Mouse (Mus musculus): ENCODE results near the gene Ptgr1.

The Ptgr1 gene

DNA sequence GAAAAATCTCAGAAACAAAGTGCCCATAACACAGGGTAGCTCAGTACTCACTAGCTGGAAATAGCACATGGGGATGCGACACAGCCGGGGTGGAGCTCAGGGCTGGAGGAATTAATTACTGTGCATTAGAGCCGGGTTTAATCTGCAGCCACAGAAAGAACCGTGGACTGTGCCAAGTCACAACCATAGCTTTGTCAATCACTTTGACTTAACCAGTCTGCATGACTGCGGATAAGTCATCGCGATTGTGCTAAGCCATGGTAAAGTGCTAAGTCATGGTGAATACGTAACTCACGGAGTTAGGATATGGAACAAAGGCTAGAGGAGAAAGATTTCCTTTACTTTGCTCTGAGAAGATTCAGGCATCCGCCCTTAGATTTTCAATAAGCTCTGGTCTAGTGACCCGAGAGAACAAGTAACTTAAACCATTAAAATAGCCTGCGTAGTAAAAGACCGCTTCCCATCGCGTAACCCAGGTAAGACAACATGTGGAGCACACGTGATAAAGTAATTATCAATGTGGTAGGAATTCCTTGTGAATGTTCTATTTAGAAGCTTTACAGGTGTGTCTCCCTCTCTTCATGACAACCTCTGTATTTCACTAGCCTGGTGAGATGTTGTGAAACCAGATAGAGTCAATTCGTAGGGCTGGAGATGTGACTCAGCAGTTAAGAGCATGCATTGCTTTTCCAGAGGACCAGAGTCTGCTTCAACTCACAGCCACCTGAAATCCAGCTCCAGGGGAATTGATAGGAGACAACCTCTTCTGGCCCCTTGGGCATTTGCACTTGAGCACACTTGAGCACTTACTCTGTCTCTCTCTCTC lies 3.9 kb upstream of the Ptgr1 start:
- no peak for DNase-seq (ENCODE audit: low spot score)

DNA sequence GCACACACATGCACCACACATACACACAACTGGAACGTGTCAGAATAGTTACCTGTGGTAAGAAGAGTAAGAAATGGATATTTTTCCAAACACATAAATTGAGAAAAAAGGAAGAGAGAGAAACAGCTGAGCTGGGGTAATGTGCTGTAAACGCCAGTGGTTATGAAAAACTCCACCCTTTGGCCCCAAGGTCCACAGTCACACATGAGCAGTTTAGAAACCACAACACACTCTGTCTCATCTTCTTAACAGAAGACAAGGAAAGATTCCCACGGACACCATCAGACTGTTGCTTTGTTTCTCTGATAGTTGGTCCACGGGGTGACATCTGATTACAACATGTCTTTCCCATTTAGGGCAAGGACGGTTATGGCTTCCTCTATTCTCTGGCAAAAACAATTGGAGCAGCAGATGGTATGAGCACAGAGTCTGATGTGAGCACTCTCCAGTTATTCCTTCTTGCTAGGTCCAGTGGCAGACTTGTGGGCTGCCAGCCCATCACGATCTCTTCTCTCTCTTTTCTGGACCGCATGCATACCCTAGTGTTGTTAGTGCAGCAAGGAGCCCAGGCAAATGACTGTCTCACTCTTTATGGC lies 2.5 kb upstream of the Ptgr1 start:
- no peak for DNase-seq (ENCODE audit: low spot score)

DNA sequence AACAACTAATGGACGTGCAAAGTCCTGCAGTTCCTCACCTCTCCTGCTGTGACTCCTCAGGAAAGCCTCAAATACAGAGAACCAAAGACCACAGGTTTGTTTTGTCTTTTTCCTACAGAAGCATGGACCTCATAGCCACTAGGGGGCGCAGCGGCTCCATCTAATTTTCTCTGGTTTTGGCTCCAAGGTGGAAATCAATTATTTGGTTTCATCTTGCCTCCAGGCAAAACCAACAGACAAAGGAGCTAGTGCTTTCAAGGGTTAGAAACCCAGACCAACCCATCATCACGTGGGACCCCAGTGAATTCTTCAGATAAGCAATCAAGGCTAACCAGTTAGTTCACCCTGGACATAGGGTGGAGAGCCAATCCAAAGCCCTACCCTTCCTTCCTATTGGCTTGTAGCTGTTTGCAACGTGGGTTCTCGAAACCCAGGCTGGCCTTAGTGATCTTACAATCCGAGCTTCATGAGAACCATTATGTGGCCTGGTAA lies 1.7 kb downstream of the Ptgr1 start:
- peak; percentile 88 for DNase-seq (ENCODE audit: low spot score)

DNA sequence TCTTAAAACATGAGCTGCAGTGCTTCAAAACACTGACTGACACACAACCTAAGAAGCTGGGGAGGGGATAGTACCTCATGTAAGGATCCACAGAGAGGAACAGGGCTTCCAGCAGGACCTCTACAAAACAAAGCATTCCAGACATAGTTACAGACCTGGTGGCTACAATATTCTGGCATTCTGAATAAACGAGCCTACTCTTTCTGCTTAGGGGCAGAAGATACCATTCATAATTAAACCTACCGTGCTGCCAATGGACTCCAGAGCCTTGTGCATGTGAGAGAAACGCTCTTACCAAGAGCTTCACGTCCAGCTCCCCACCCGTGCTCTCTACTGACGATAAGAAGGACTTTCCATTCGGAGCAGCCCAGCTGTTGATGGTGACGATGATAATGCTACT lies 4.1 kb downstream of the Ptgr1 start:
- no peak for DNase-seq (ENCODE audit: low spot score)

DNA sequence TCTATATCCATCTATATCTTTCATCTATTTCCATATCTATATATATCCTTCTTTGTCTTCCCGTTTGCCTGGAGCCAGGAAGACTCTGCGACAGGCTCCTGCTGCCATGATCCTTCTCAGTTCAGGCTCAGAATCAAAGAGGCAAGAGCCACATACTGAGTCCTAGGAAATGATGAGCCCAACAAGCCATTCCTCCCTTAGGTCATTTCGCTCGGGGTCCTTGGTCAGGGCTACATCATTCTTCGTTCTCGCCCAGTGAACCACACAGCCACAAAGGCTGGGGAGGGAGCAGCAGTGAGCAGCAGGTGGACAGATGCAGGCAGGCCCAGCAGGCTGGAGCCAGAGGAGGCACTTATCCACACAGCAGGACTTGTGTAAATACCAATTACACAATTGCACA lies 5.5 kb downstream of the Ptgr1 start:
- no peak for DNase-seq (ENCODE audit: low spot score)

DNA sequence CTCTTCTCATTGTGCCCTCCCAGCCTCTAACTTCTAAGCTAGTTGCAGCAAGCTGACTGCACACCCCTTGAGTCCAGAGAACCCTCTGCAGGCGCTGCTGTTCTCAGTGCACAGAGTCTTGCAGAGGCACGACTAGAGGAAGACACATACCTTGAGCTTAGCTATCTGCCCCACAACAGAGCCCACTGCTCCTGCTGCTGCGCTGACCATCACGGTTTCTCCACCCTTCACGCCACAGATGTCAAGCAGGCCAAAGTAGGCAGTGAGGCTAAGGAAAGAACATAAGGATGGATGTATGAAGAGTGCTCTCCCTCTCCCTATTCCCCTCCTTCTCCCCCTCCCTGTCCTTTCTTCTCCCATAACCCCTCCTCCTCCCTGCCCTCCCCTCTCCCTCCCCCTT lies 11.2 kb downstream of the Ptgr1 start:
- DNase-seq (ENCODE audit: low spot score), result no peak

DNA sequence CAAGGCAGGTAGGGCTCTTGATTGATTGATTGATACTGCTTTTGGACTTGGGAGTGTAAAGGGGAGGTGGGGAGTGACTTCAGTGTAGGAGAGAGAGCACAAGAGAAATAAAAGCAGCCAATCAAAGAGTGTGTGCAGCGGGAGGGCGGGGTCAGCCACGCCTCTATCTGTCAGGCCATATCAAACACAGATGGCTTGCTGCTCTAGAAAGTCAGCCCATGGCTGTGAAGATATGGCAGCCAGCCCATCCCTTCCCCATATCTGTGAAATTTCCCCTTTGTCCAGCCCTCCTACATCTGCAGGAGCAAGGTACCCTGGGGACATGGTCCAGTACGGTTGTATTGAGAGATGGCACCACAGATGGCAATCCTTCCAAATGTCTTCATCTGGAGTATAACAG lies 16.2 kb downstream of the Ptgr1 start:
- DNase-seq (ENCODE audit: low spot score), result no peak

DNA sequence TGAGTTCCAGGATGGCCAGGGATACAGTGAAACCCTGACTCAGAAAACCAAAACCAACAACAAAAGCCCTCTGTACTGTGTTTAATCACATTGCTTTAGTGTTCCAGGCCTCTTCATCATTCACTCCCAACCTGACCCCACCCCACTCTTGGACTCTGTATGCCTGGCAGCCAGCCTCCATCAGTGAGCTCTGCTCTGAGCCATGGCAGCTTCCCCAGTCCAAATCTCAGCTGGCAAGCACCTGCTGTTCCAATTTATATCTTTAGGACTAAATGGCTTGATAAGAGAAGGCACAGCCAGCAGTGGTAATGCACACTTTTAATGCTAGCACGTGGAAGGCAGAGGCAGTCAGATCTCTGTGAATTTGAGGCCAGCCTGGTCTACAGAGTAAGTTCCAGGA lies 21.8 kb downstream of the Ptgr1 start:
- DNase-seq (ENCODE audit: low spot score), result no peak

DNA sequence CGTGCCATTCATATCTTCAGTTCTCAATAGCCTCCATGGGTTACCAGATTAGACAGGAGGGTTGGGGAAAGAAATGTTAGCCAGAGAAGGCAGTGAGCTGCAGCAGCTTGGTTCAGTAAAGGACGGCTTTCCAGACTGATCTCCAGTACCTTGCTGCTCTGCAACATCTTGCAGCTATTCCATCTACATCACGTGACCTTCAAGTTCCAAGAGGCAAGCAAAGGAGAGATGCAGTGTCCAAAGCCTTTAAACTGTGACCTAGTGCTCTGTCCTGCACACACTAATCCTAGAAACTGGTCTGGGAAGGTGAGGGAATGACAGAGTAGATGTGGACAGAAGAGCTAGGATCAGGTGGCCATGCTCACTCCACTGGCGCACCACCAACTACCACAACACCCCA lies 23.6 kb downstream of the Ptgr1 start:
- DNase-seq (ENCODE audit: low spot score), result no peak

DNA sequence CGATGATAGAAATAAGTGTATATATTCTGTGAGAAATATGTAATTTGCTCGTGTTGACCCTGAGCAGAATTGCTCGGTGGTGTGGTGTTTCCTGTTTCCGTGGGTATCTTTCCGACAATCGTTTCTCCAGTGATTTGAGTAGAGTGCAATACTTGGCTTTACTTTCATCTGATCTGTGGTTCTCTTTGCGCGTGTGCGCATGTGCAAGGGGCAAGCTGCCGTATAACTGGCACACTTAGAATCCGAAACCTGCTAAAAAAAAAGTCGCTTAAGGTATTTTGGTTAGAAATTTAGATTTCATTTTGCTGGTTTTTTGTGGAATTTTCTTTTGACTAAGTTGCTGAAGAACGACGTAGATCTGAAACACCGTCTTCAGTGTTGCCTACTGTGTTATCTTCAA lies 25.2 kb downstream of the Ptgr1 start:
- DNase-seq (ENCODE audit: low spot score), result no peak

DNA sequence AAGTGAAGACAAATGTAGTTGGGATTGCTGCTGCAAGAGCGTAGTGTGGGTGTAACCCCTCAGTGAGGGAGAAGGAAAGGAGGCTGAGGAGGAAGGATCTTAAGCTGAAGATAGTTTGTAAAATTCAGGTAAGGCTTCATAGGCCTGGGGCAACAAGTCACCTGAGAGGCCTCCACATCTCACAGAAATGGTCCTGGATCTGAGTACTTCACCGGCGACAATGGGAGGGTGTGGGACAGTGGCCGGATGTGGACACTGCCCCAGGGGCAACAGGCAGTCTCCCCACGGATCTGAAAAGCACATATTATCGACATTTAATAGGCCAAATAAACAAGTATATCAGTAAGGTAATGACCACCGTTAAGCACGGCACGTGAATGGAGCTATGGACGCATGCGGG lies 34.3 kb downstream of the Ptgr1 start:
- no peak for DNase-seq (ENCODE audit: low spot score)

DNA sequence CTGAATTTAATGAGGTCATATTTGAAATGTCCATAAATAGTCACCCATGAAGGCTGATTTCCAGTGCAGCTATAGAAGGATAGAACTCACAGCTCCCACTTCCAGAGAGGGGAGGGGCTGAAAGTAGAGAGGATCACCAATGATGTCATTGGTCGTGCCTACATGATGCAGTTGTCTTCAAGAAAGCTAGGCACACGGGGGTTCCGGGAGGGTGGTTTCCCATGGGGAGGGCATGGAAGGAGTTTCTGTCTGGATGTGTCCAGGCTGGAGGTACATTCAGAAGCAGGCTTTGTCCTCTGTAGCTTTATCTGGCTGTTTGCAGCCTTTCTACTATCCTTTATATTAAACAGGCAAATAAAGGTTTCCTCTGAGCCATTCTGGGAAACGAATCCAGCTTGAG lies 38.5 kb downstream of the Ptgr1 start:
- no peak for DNase-seq (ENCODE audit: low spot score)

DNA sequence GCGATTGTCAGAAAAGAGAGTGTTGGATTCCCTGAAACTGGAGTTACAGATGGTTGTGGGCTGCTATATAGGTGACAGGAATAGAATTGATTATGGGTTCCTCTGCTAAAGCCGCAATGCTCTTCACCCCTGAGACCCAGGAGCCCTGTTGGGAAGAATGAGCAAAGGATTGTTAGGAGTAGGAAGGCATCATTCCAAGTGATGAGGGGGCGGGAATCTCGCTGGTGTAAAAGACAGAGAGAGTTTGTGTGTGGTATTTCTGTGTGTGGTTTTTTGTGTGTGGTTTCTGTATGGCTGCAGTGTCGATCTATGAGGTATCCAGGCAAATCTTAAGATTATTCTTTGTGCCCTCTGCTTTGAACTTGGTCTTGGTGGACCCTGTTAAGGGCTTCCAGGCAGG lies 42.2 kb downstream of the Ptgr1 start:
- DNase-seq (ENCODE audit: low spot score), result no peak

DNA sequence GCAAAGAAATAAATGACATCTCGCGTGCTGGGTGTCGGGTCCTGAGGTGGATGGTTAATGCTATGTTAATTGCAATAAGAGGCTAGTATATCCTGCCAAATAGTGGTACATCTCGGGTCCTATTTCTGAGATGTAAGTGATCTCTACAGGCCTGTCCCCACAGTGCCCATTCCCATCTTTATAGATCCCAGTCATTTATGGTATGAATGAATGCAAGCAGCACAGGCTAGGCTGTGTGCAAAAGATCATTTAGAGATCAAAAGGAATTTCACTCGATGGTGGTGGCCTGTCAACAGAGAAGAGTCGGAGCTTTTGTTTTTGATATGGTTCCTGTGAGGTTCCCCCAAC lies 42.7 kb downstream of the Ptgr1 start:
- no peak for DNase-seq (ENCODE audit: low spot score)

DNA sequence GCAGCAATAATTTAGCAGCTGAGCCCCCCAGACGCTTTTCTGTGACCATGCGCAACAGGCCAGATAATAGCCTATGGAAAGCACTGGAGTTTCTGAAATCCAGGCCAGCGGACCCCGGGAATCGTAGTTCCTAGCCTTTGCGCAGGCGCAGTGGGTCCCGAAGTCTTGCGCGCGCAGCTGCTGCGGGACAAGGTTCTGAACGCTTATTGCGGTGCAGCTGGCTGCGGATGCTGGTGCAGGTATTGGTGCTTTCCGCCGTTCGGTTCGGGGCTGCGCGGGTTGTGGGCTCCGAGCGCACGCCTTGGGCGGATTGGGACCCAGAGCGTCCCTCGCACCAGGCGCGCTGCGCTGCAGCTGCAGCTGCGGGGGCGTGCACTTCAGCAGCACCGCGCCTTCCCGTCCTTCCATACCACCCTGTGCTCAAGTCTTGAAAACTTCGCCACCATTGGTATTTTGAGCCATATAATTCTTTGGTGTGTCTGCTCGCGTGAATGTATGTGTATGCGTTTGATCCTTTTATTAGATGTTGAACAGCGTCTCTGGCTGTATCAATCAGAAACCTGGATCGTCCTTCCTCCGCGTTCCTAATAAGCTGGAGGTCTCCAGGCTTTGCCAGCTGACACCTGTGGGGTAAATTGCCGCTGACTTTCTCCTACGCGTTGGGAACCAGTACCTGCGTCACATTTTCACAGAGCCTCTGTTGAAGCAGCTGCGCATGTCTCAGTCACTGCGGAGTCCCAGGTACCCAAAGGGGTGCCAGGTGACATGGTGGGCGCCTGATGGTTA lies 43.3 kb downstream of the Ptgr1 start, which contains the start of gene Zkscan16:
Gene Zkscan16 (plus strand): TSS at position 209 of the 786 bp plus-strand sequence.
- peak; percentile 66 for DNase-seq (ENCODE audit: low spot score)

DNA sequence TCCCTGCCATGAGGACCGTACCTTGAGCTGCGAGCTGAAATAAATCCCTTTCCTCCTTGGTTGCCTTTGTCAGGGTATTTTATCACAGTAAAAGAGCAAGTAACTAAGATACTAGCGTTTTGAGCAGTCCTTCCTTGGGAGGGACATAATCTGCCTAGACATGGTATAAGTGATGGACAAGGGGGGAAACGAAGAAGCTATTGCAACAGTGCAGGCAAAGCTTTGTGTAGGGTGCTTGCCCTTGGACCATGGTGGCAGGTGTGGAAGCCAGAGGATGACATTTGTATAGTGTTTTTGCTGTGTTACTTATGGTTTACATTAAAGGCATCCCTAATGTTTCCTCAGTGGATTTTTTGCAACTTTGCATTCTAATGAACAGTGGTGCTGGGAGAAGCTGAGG lies 44.0 kb downstream of the Ptgr1 start:
- no peak for DNase-seq (ENCODE audit: low spot score)

DNA sequence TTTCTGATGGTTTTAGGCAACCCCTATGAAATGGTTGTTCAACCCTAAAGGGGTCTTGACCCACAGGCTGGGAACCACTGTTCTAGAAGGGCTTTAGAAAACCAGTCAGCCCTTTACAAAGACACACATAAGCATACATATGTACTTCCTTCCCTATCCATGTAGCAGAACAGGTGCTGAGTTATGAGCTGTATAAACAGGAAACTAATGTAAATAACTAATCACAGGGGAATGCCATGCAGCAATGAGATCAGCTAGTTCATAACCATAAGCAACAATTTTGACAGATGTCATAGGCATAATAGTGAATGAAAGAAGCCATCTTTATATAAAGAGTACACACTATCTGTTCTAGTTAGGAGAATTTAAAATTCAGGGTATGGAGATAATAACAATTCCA lies 45.3 kb downstream of the Ptgr1 start:
- no peak for DNase-seq (ENCODE audit: low spot score)

DNA sequence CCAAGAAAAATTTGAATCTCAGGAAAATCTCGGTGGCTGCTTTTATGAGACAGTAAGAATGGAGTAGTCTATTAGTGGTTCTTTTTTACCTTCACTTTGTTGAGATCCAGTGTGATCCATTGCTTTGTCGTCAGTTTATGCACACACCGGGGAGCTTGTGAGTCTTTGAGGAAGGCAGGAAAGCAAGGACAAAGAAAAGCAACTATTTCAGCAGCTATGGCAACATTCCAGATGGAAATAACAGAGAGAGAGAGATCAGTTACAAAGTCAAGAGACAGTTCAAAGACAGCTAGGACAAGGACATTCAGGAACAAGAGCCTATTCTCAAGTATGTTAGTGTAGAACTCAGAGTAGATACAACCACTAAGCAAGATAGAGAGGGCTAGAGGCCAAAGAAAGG lies 51.1 kb downstream of the Ptgr1 start:
- DNase-seq (ENCODE audit: low spot score), result no peak

DNA sequence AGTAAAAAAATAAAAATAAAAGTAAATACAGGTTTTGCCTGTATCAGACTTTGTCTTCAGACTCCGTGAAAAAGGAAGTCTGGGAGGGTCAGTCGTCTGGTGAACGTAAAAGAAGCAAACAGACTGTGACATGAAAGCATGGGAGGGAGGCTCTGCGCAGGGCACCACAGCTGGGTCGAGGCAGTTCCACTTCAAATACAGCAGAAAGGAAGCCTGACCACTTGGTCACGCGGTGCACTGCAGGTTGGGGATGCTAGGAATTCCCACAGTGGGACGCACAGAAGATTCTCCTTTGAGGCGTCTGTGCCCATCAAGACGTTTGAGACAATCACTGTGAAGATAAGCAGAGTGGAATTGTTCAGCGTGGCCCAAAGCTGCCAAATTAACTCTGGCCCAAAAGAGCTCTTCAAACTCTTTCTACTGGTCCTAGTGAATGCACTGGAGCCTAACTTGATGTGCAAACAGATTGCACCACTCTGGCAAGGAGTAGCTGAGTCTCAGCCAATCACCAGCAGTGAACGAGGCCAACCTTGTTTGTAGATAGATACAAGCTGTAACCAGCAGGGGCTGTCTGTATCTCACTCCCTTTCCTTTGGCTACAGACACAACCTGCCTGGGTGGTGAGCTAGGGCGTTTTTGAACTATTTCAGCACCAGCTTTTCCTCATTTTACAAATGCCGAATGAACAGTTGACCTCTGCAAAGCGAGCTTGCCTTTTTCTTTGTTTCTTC lies 52.0 kb downstream of the Ptgr1 start:
- DNase-seq (ENCODE audit: low spot score), result peak; percentile 27

DNA sequence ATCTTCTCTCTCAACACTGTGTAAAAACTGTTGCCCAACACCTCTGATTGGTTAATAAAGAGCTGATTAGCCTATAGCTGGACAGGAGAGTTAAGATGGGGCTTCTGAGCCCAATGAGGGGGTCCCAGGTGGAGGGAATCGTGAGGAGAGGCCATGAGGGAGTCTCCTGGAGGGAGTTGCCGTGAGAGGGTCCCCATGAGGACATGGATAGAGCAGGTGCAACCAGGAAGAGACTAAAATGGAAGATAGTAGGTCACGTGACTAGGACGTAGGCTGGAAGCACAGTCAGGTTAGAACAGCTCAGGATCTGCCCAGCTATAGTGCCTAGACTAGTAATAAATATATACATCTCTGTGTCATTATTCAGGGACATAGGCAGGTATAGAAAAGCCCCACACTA lies 52.6 kb downstream of the Ptgr1 start:
- no peak for DNase-seq (ENCODE audit: low spot score)

DNA sequence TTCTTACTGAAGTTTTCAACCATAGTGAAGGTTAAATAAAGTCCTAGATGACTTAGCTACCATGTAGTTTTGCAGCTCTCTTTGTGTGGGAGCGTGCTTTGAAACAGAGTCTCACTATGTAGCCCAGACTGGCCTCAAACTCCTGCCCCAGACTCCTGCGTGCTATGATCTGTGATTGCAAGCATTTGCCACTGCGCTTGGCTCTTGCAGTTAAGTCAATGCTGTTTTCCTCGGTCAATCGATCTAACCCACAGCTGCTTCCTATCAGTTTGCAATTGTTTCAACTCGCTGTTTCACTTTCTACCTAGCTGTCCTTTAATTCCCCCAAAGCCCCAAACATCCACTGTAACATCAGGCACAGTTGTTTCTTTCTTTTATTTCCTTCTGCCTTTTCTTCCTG lies 54.4 kb downstream of the Ptgr1 start:
- no peak for DNase-seq (ENCODE audit: low spot score)

DNA sequence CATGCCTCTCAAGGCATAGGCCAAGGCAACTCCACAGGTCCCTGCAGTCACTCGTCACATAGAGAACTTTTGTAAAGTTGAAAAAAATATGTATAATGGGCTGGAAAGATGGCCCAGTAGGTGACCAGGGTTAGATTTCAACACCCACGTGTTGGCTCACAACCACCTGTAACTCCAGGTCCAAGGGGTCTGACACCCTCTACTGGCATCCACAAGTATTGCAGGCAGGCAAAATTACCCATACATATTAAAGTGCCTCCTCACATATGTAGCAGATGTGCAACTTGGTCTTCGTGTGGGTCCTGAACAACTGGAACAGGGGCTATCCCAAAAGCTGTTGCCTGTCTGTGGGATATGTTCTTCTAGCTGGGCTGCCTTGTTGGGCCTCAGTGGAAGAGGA lies 59.3 kb downstream of the Ptgr1 start:
- DNase-seq (ENCODE audit: low spot score), result no peak

Measured in urinary bladder, postnatal 25 days (tissue).